Mouse (Mus musculus): ENCODE data around the gene Cldn24. TPM values are rescaled to one million over a fixed set of nuclear protein-coding genes. Genes with fewer than 3 reads are reported as not detected.
A peak's percentile ranks its signal among the peaks of the same experiment; 100 is the strongest.

The Cldn24 gene
- total RNA-seq, 2 experiments from 2014 or later = not detected

GRCm38 (mm10) chr8:47826911-47827310, 5.0 kb downstream of the Cldn24 start:
- DNase-seq (ENCODE audit: low spot score in 2 of 2) = no peak

DNA sequence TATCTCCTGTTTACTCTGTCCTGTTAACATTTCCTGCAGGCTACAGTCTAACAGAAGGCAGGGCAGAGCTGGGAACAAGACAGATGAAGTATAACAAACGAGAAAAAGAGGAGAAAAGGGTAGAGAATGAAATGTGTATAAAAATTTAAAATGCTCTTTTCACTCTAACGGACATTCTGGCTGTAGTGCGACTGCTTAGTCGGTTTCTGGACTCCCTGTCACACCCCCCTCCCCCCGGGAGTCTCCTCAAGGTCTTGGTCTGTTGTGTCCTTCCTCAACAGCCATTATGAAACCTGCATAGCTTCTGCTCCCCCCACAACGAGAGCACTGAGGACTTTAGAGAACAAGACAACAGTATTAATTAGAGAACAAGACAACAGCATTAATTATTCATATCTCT, 10.7 kb downstream of the Cldn24 start:
- DNase-seq (ENCODE audit: low spot score in 2 of 2) = peak in 1 of 2 experiments; percentile 35

- no peak for DNase-seq (ENCODE audit: low spot score in 2 of 2)
These were observed 12.0 kb downstream of the Cldn24 start for GRCm38 (mm10) chr8:47833944-47834343.

GRCm38 (mm10) chr8:47843063-47843462, 21.1 kb downstream of the Cldn24 start:
- no peak for DNase-seq (ENCODE audit: low spot score in 2 of 2)

GRCm38 (mm10) chr8:47843651-47844050, 21.7 kb downstream of the Cldn24 start:
- no peak for DNase-seq (ENCODE audit: low spot score in 2 of 2)

DNA sequence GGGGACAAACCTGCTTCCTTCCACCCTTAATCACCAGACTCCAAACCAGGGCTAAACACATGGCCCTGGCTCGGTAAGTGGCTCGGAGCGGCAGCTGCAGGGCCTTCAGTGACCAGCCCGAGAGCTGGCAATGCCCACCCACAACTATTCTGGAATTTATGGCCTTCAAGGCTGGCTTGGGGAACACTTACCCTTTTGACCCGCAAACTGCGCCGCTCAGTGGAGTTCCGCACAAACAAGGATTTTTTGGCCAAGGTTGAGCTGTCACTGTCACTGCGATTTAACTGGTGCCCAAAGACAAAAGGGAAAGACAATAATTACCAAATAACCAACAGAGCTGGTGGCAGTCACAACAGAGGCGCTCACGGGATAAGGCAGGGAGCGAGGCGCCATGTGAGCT, 24.0 kb downstream of the Cldn24 start:
- no peak for DNase-seq (ENCODE audit: low spot score in 2 of 2)

GRCm38 (mm10) chr8:47847161-47847560, 25.2 kb downstream of the Cldn24 start:
- no peak for DNase-seq (ENCODE audit: low spot score in 2 of 2)

GRCm38 (mm10) chr8:47847931-47848330, 26.0 kb downstream of the Cldn24 start:
- DNase-seq (ENCODE audit: low spot score in 2 of 2) = no peak

DNA sequence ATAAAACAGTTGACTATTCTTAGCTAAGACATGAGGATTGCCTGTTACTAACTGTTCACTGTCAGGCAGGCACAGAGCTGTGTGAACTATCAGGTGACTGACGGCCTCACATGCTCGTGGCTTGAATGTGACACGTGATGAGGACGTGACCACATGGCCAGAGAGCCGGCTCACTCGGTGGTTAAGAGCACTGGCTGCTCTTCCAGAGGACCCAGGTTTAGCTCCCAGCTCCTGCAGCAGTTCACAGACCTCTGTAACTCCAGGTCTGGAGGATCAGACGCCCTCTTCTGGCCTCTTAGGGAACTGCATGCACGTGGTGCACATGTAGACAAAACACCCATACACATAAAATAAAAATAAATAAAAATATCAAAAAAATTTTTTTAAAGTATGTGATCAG, 27.9 kb downstream of the Cldn24 start:
- DNase-seq (ENCODE audit: low spot score in 2 of 2) = no peak

GRCm38 (mm10) chr8:47851824-47852502, 30.0 kb downstream of the Cldn24 start:
- no peak for DNase-seq (ENCODE audit: low spot score in 2 of 2)

DNA sequence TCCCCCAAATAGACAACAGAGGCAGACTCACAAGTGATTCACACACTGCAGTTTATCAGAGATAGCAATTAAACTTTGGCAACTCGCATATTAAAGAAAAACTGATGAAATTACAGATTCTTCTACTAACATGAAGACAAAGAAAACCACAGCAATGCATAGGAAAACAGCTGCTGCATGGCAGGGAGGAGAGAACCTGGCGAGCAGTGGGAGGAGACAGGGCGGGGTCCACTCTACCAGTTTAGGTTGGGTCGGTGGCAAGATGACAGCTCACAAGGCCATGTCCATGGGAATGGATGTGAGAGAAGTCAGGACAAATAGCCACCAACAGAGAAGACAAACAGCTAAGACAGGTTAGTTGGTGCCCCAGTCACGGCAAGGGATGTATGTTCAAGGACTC, 30.8 kb downstream of the Cldn24 start:
- no peak for DNase-seq (ENCODE audit: low spot score in 2 of 2)

- no peak for DNase-seq (ENCODE audit: low spot score in 2 of 2)
These were observed 31.4 kb downstream of the Cldn24 start for GRCm38 (mm10) chr8:47853356-47853755.

GRCm38 (mm10) chr8:47859259-47859658, 37.3 kb downstream of the Cldn24 start:
- no peak for DNase-seq (ENCODE audit: low spot score in 2 of 2)

- DNase-seq (ENCODE audit: low spot score in 2 of 2) = no peak
These were observed 44.6 kb downstream of the Cldn24 start for GRCm38 (mm10) chr8:47866568-47866967.

- peak; percentile 64 to 66 for DNase-seq (ENCODE audit: low spot score in 2 of 2)
These were observed 45.1 kb downstream of the Cldn24 start for GRCm38 (mm10) chr8:47867067-47867466.

Other genes starting within 250 kb of the Cldn24 start
- gene Ing2, start 146.6 kb upstream of the Cldn24 start, total RNA-seq (2021) = 10 to 100 TPM; 26.4 to 29.4 TPM
- 10 to 100 TPM; 17.3 TPM for gene Cdkn2aip, start 108.2 kb upstream of the Cldn24 start, total RNA-seq (2021)
- gene Cldn22, start 2.3 kb downstream of the Cldn24 start, total RNA-seq (2021) = not detected
- gene Wwc2, start 168.8 kb downstream of the Cldn24 start, total RNA-seq (2021) = 10 to 100 TPM; 30.8 to 35.5 TPM

Measured in adrenal gland, postnatal 4 days (tissue).